Mouse (Mus musculus) heart, postnatal 25 days (tissue): ENCODE measurements around the gene Hist1h2bg. TPM values are rescaled to one million over a fixed set of nuclear protein-coding genes. Genes with fewer than 3 reads are reported as not detected.
"Not testable (repeated sequence)": the region's sequence is repeated elsewhere in the genome, so short reads cannot be mapped to it uniquely, and the experiment has no call there.

Experiments
- DNase-seq: peaks from one replicate; pipeline ENCODE4 v3.0.0; 2022; ENCODE audit warnings: low spot score
- intact Hi-C: fragments of 180-260 bp; cut with DNase I; formaldehyde crosslinking; loops from one replicate; pipeline ENCODE4 v1.15.1; 2025
- total RNA-seq, 2 experiments: library from RNA; stranded (reverse); gene quantifications; 2 replicates each; pipeline ENCODE4 v1.2.3; 2021

Gene Hist1h2bg
- total RNA-seq, 2 experiments from 2014 or later = 28.4 to 48.1 TPM

- intact Hi-C loops = no loop called here
- DNase-seq = peak; percentile 45
Observed at GRCm38 (mm10) chr13:23555839-23556416, 15.3 kb upstream of the Hist1h2bg start.

GRCm38 (mm10) chr13:23556906-23557305 is 14.3 kb upstream of the Hist1h2bg start:
- no peak for DNase-seq
- intact Hi-C loops = no loop called here

GRCm38 (mm10) chr13:23560699-23561098 is 10.5 kb upstream of the Hist1h2bg start:
- intact Hi-C loops, DNase-seq: not testable (repeated sequence)

GRCm38 (mm10) chr13:23561531-23561882 is 9.7 kb upstream of the Hist1h2bg start:
- DNase-seq, intact Hi-C loops: not testable (repeated sequence)

- intact Hi-C loops = not testable (repeated sequence)
- DNase-seq = peak; percentile 86
Observed at GRCm38 (mm10) chr13:23561883-23562659, 9.1 kb upstream of the Hist1h2bg start, which contains the start of gene Hist1h3e. Hist1h3e (minus strand) TSS chr13:23562369.

- intact Hi-C loops = no loop called here
- no peak for DNase-seq
Observed at GRCm38 (mm10) chr13:23562699-23563462, 8.3 kb upstream of the Hist1h2bg start.

GRCm38 (mm10) chr13:23564482-23564881 is 6.7 kb upstream of the Hist1h2bg start:
- no peak for DNase-seq

GRCm38 (mm10) chr13:23570261-23571021 is 755 bp upstream of the Hist1h2bg start:
- DNase-seq, intact Hi-C loops: not testable (repeated sequence)

More at GRCm38 (mm10) chr13:23564482-23564881, 6.7 kb upstream of the Hist1h2bg start:
- intact Hi-C loops = no loop called here

- DNase-seq, intact Hi-C loops: not testable (repeated sequence)
Observed at GRCm38 (mm10) chr13:23571504-23572217, 465 bp downstream of the Hist1h2bg start.

GRCm38 (mm10) chr13:23572218-23573033 is 1.2 kb downstream of the Hist1h2bg start:
- intact Hi-C loops = no loop called here

GRCm38 (mm10) chr13:23573034-23573897 is 2.1 kb downstream of the Hist1h2bg start:
- DNase-seq, intact Hi-C loops: not testable (repeated sequence)

More at GRCm38 (mm10) chr13:23572218-23573033, 1.2 kb downstream of the Hist1h2bg start:
- DNase-seq = no peak

GRCm38 (mm10) chr13:23573898-23574524 is 2.8 kb downstream of the Hist1h2bg start, which contains the start of the genes Hist1h2bf and Hist1h2ad:
Hist1h2bf (minus strand) TSS chr13:23574196.
Hist1h2ad (plus strand) TSS chr13:23574381.
- peak; percentile 86 for DNase-seq
- intact Hi-C loops = not testable (repeated sequence)

- intact Hi-C loops, DNase-seq: not testable (repeated sequence)
Observed at GRCm38 (mm10) chr13:23574546-23575170, 3.5 kb downstream of the Hist1h2bg start.

GRCm38 (mm10) chr13:23575271-23575851 is 4.2 kb downstream of the Hist1h2bg start, which contains the start of gene Hist1h3d:
Hist1h3d (plus strand) TSS chr13:23575763.
- intact Hi-C loops = no loop called here
- DNase-seq = no peak

- DNase-seq, intact Hi-C loops: not testable (repeated sequence)
Observed at GRCm38 (mm10) chr13:23575864-23576313, 4.7 kb downstream of the Hist1h2bg start.
